Mouse (Mus musculus) spleen, adult 2 months (tissue): ENCODE data around the gene Pdcd1lg2.

Experiments
- CTCF ChIP-seq: fragments of 200-500 bp; IDR thresholded peaks from 2 replicates; pipeline ENCODE4 v1.5.1; 2011; ENCODE audit warnings: mild to moderate bottlenecking, inconsistent platforms; ENCODE audit not compliant: insufficient read depth, insufficient read length, insufficient replicate concordance; ENCODE audit errors: extremely low read depth
- POLR2A ChIP-seq: fragments of 200-500 bp; IDR thresholded peaks from 2 replicates; pipeline ENCODE4 v1.6.1; 2011; ENCODE audit warnings: low read depth, low read length, inconsistent platforms

GRCm38 (mm10) chr19:29513111-29513766 is 102.5 kb downstream of the Pdcd1lg2 start:
- no peak for TF ChIP-seq CTCF
- TF ChIP-seq POLR2A, result no peak
